Mouse (Mus musculus) ZHBTc4 (cell line): ENCODE measurements around the gene Exog.

ENCODE experiments used
- DNase-seq: peaks from one replicate; pipeline ENCODE4 v3.0.0-alpha.2; 2011; ENCODE audit warnings: low read depth, low spot score

The Exog gene

DNA sequence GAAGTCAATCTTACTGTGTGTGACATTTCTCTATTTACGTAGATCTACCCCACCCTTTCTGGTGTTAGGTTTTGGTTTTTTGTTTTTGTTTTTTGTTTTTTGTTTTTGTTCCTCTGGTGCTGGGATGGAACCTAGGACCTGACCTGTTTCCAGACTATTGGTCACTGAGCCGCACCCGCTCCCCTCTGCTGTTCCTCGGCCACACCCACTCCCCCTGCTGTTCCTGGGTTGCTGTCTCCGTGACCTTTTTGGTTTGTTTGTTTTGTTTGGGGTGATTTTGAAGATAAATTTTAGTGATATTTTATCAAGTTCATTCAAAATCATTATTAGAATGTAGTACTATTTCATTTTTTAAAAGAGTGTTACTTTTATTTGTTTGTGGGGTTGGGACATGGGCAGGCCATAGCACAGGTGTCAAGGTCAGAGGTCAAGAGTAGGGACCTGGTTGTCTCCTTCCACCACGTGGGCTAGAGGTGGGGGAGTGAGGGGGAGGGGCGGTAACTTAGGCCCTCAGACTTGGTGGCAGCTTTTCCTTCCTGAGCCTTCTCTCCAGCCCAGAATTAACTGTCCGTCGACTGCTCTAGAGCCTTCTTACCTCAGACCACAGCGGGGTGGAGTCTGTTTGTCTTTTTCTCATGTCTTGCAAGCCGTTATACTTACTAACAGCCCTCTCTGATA lies 60.4 kb downstream of the Exog start:
- DNase-seq = peak; percentile 69

DNA sequence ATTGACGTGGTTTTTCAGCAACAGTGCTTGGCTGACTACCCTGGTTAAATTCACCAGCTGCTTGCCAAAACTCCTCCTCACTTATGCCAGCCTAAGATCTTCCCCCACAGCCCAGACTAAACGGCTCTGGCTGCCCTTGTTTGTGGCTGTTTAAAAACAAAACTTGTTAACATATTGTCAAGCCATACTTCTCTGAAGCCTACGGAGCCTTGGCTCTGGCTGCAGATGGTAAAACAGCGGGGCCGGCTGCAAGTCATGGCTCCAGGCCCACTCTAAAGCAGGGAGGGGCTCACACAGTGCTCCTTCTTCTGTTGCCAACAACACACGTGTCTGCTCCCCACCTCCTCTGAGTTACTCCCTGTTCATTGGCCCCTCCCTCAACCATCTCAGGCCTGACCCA lies 66.2 kb downstream of the Exog start:
- DNase-seq = no peak

DNA sequence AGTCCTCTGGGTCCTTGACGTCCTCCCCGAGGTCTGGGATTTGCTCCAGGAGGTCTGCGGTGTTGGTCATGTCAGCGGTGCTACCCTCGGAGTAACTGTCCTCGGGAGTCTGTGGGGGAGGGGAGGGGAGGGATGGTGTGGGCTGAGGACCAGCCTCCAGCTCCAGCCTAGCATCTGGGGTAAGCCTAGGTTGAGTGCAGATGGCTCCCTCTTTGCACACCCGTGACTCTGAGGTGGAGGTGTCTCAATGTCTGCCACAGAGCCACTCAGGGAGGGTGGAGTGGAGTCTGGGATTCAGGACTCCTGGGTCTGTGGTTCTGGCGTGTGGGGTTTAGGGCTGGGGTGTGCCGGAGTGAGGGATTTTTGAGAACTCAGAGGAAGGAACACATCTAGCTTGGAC lies 68.2 kb downstream of the Exog start:
- DNase-seq = no peak

DNA sequence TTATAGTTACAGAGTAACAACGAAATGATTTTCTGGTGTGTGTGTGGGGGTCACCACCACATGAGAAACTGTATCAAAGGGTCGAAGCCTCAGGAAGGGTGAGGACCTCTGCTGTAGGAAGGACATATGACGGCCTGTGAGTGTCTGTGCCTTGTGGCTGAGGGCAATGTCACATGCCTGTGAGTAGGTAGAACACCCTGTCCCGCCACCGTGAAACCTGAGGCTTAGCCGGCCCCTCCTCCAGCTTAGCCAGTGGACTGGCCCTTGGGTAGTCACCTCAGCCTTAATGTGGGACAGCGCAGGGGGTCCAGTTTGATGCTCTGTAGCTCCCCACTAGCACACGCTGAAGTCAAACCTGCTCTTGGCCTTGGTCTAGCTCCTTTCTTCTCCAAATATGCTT lies 69.1 kb downstream of the Exog start:
- DNase-seq = no peak

DNA sequence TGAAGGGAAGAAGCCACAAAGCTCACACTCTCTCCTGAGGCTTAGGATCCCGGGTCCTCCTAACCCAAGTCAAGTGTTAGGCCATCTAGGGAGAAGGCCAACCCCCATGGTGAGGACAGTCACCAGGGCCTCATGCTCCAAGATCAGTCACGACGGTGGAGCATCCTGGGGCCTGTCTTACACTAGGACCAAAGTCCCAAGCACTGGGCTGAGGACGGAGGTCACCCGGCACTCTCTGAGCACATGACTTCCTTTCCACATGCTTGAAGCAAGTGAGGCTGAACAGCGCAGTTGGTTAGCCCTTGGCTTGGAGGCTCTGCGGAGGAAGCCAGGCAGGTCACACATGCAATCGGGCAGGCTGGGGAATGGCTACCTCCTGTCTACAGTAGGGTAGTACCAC lies 70.2 kb downstream of the Exog start:
- DNase-seq = no peak
